Mouse (Mus musculus) kidney, embryonic 16.5 days (tissue): ENCODE measurements around the gene Lmnb2. TPM values are rescaled to one million over a fixed set of nuclear protein-coding genes. Genes with fewer than 3 reads are reported as not detected.

Experiments used
- ATAC-seq: fragments of 200-750 bp; cut with Nextera tagmentation; 2 replicates; pipeline ENCODE4 v1.8.0; 2017; ENCODE audit warnings: moderate TSS enrichment; ENCODE audit not compliant: low FRiP score, low TSS enrichment
- H3K27ac ChIP-seq: fragments of 300-500 bp; sonication (generic); 2 replicates; pipeline ENCODE4 v1.5.1; 2014; ENCODE audit warnings: low read length
- H3K27me3 ChIP-seq: fragments of 300-500 bp; sonication (generic); 2 replicates; pipeline ENCODE4 v1.6.1; 2014; ENCODE audit warnings: low read length, control low read depth, mixed read lengths; ENCODE audit not compliant: insufficient read depth
- H3K36me3 ChIP-seq: fragments of 300-500 bp; sonication (generic); 2 replicates; pipeline ENCODE4 v1.6.1; 2014; ENCODE audit warnings: low read length, control low read depth, mixed read lengths; ENCODE audit not compliant: insufficient read depth
- H3K4me1 ChIP-seq: fragments of 300-500 bp; sonication (generic); 2 replicates; pipeline ENCODE4 v1.6.1; 2014; ENCODE audit warnings: low read length, control low read depth, mixed read lengths; ENCODE audit not compliant: insufficient read depth
- H3K4me2 ChIP-seq: fragments of 300-500 bp; sonication (generic); replicated peaks from 2 replicates; pipeline ENCODE4 v1.6.1; 2014; ENCODE audit warnings: low read depth, low read length
- H3K4me3 ChIP-seq: fragments of 300-500 bp; sonication (generic); 2 replicates; pipeline ENCODE4 v1.5.1; 2014; ENCODE audit warnings: mild to moderate bottlenecking, low read length
- H3K9ac ChIP-seq: fragments of 300-500 bp; sonication (generic); replicated peaks from 2 replicates; pipeline ENCODE4 v1.6.1; 2014; ENCODE audit warnings: low read length
- H3K9me3 ChIP-seq: fragments of 300-500 bp; sonication (generic); 2 replicates; pipeline ENCODE4 v1.6.1; 2016; ENCODE audit warnings: low read length, control low read depth
- WGBS: fragments of 180-500 bp; shearing (Covaris S2); extraction: QIAGEN DNeasy Blood & Tissue Kit; methylation state at CpG from one replicate; pipeline ENCODE4 v1.1.7; 2014; 5-methylcytosine and 5-hydroxymethylcytosine counted together
- polyA plus RNA-seq: library from polyadenylated mRNA; unstranded; fragments of >200 nt; fragmentation: Nextera tagmentation; extraction: Ambion mirVana; gene quantifications from 2 replicates; pipeline ENCODE4 v1.2.1, GENCODE M21; 2015

The Lmnb2 gene
- polyA plus RNA-seq, 1 experiment from 2014 or later: 61.8 TPM

GRCm38 (mm10) chr10:80902273-80902940 is 15.6 kb downstream of the Lmnb2 start:
- Histone ChIP-seq H3K36me3 (peaks cover 46% of the 10 kb centered on the region), H3K4me1 (peaks cover 11% of the 10 kb centered on the region), H3K4me3 (no peak overlapping the region), H3K9ac (no peak overlapping the region), H3K9me3 (no peaks in the 10 kb centered on the region), H3K27me3 (no peaks in the 10 kb centered on the region), H3K4me2 (no peak overlapping the region), H3K27ac (no peak overlapping the region)
- 88% methylated on average over 9 of the region's 9 CpGs for WGBS
- ATAC-seq: no peak

DNA sequence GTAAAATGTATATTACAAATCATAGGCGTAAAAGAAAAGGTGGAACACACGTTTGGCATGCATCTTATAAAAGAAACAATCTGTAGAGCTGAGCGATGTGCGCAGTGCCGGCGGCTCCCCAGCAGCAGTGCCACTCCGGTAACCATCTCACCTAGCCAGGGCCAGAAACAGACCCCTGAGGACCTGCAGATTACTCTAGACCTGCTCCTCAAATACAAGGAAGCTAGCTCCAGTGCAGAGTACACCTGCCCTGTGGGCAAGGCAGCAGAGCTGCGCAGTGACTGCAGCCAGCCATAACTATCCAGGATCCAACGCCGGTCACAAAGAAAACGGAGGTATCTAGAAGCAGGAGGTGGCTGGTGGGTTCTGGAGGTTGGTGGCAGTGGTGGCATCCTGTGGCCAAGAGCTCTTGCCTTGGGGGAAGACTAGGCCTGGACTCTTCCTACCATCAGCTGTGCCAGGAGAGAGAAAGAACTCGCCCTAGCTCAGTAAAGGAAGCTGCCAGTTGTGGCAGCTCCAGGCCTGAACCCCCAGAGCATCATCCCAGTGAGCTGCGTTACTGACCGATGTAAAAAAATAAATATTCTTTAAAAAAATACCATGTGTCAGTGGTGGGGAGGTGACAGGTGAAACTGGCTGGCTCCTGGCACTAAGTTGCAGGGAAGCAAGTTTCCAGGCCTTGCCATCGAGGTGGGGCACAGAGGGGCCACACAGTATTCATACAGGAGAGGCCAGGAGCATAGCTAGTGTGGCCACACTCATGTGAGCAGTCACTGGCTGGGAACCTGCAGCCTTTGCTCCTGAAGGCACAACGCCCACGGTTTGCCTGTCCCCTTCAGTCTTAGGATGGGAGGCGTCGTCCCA is 16.4 kb downstream of the Lmnb2 start:
- no peak for ATAC-seq
- 88% methylated on average over 19 of the region's 19 CpGs for WGBS
- H3K27ac ChIP-seq: peak overlapping the region; percentile 61
- no peaks in the 10 kb centered on the region for H3K27me3 ChIP-seq
- peaks cover 43% of the 10 kb centered on the region for H3K36me3 ChIP-seq
- peak overlapping the region; percentile 1 for H3K9ac ChIP-seq
- H3K9me3 ChIP-seq: no peaks in the 10 kb centered on the region
- peaks cover 11% of the 10 kb centered on the region for H3K4me1 ChIP-seq
- peak overlapping the region; percentile 41 for H3K4me2 ChIP-seq
- H3K4me3 ChIP-seq: no peak overlapping the region; the same call in 1 of the 2 replicates

- H3K4me2 ChIP-seq: peak within 1 kb of the TSS; percentile 82
- peak within 1 kb of the TSS; percentile 87 for H3K9ac ChIP-seq
- no peaks in the 10 kb centered on the region for H3K27me3 ChIP-seq
- H3K36me3 ChIP-seq: peaks cover 32% of the 10 kb centered on the region
- no peaks in the 10 kb centered on the region for H3K9me3 ChIP-seq
- peak within 1 kb of the TSS; percentile 87 for H3K27ac ChIP-seq
- WGBS: under 1% methylated on average over 72 of the region's 72 CpGs
- H3K4me3 ChIP-seq: peak within 1 kb of the TSS; percentile 87
- ATAC-seq: peak; percentile 95
- H3K4me1 ChIP-seq: peaks cover 11% of the 10 kb centered on the region
Measured at GRCm38 (mm10) chr10:80900318-80901247, 17.5 kb downstream of the Lmnb2 start, which contains the start of gene Timm13. Timm13 (minus strand) TSS chr10:80900969.

DNA sequence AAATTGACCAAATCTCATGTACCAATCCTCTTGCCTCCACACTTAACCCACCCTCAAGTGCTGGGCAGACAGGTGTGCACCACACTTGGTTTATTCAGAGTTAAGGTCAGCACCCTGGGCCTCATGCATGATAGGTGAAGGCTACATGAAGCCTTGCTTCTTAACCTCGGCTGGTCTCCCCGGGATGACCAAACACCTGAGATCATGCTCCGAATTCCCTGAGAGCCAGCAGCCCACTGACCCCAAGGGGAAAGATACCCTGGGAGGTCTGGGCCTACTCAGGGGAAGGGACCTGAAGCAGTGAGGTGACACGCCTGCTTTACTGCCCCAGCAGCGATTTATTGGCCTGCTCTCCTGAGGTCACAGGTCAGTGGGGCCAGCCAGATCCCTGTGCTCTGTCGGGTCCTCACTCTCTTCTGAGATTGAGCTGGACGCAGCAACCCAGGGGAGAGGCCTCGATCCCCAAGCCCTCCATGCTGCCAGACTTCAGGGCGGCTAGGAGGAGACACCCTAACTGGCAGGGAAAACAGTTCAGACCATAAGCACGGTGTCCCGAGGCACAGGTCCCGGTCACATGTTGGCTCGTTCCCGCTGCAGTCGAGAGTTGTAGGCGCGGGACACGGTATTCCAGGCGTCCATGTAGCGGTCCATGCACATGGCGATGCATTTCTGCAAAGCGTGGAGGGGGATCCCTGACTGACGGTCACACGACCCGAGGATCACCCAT is 18.3 kb downstream of the Lmnb2 start:
- peaks cover 25% of the 10 kb centered on the region for H3K36me3 ChIP-seq
- no peak overlapping the region; the same call in 1 of the 2 replicates for H3K27ac ChIP-seq
- peak overlapping the region; percentile 87 for H3K9ac ChIP-seq
- H3K9me3 ChIP-seq: no peaks in the 10 kb centered on the region
- peak overlapping the region; percentile 87 for H3K4me3 ChIP-seq
- H3K4me2 ChIP-seq: peak overlapping the region; percentile 82
- peaks cover 11% of the 10 kb centered on the region for H3K4me1 ChIP-seq
- WGBS: 7% methylated on average over 25 of the region's 25 CpGs
- H3K27me3 ChIP-seq: no peaks in the 10 kb centered on the region
- no peak for ATAC-seq

- H3K4me3 ChIP-seq: no peak overlapping the region
- no peaks in the 10 kb centered on the region for H3K27me3 ChIP-seq
- H3K4me2 ChIP-seq: 0 out of 2 replicates have a peak overlapping the region, but pooled peaks have one; percentile 82
- no peak overlapping the region for H3K27ac ChIP-seq
- no peak for ATAC-seq
- no peaks in the 10 kb centered on the region for H3K9me3 ChIP-seq
- no peak overlapping the region for H3K9ac ChIP-seq
- peaks cover 18% of the 10 kb centered on the region for H3K36me3 ChIP-seq
- peaks cover 11% of the 10 kb centered on the region for H3K4me1 ChIP-seq
- 91% methylated on average over 8 of the region's 8 CpGs for WGBS
Measured at GRCm38 (mm10) chr10:80899074-80899473, 19.0 kb downstream of the Lmnb2 start.

GRCm38 (mm10) chr10:80897861-80898510 is 20.1 kb downstream of the Lmnb2 start:
- peak overlapping the region; percentile 15; the same call in 1 of the 2 replicates for H3K4me2 ChIP-seq
- 34% methylated on average over 41 of the region's 41 CpGs for WGBS

GRCm38 (mm10) chr10:80896581-80897485 is 21.2 kb downstream of the Lmnb2 start:
- no peak overlapping the region for H3K27ac ChIP-seq
- peaks cover 5% of the 10 kb centered on the region; the same call in 1 of the 2 replicates for H3K36me3 ChIP-seq
- no peaks in the 10 kb centered on the region for H3K27me3 ChIP-seq
- no peak overlapping the region for H3K4me3 ChIP-seq
- WGBS: 77% methylated on average over 24 of the region's 24 CpGs
- no peaks in the 10 kb centered on the region for H3K9me3 ChIP-seq
- H3K4me1 ChIP-seq: peaks cover 11% of the 10 kb centered on the region
- no peak overlapping the region for H3K4me2 ChIP-seq
- H3K9ac ChIP-seq: no peak overlapping the region
- ATAC-seq: no peak

More at GRCm38 (mm10) chr10:80897861-80898510, 20.1 kb downstream of the Lmnb2 start:
- Histone ChIP-seq H3K27ac (no peak overlapping the region), H3K4me1 (peaks cover 11% of the 10 kb centered on the region), H3K4me3 (no peak overlapping the region), H3K9me3 (no peaks in the 10 kb centered on the region), H3K27me3 (no peaks in the 10 kb centered on the region), H3K9ac (no peak overlapping the region), H3K36me3 (peaks cover 8% of the 10 kb centered on the region)
- ATAC-seq: no peak

GRCm38 (mm10) chr10:80895697-80896096 is 22.3 kb downstream of the Lmnb2 start:
- no peak overlapping the region for H3K4me3 ChIP-seq
- H3K9ac ChIP-seq: no peak overlapping the region
- peaks cover 11% of the 10 kb centered on the region for H3K4me1 ChIP-seq
- H3K27ac ChIP-seq: no peak overlapping the region
- peaks cover 5% of the 10 kb centered on the region; the same call in 1 of the 2 replicates for H3K36me3 ChIP-seq
- no peak for ATAC-seq
- no peak overlapping the region for H3K4me2 ChIP-seq
- H3K9me3 ChIP-seq: no peaks in the 10 kb centered on the region
- WGBS: 80% methylated on average over 6 of the region's 6 CpGs
- no peaks in the 10 kb centered on the region for H3K27me3 ChIP-seq
